Mouse (Mus musculus): ENCODE results near the gene Gfm1.

GRCm38 (mm10) chr3:67493132-67493531 lies 63.2 kb downstream of the Gfm1 start:
- TF ChIP-seq CTCF (IDR thresholded peaks at IDR 0.05) (no peak), EP300 (IDR thresholded peaks at IDR 0.05) (no peak)
